Mouse (Mus musculus) layer of hippocampus, adult 18-20 months (tissue): ENCODE data around the gene Slc15a1. TPM values are rescaled to one million over a fixed set of nuclear protein-coding genes. Genes with fewer than 3 reads are reported as not detected.

Experiments used
- DNase-seq, 2 experiments: peaks; one replicate each; pipeline ENCODE4 v3.0.0; 2022; ENCODE audit warnings: low spot score in 2 of 2
- total RNA-seq, 2 experiments: library from RNA; stranded (reverse); gene quantifications; 2 replicates each; pipeline ENCODE4 v1.2.3; 2021

Slc15a1 gene
- total RNA-seq, 2 experiments from 2014 or later = not detected

- no peak for DNase-seq
These were observed 51.9 kb downstream of the Slc15a1 start for GRCm38 (mm10) chr14:121453130-121453529.

GRCm38 (mm10) chr14:121452227-121452626, 52.8 kb downstream of the Slc15a1 start:
- no peak for DNase-seq

GRCm38 (mm10) chr14:121451424-121452029, 53.5 kb downstream of the Slc15a1 start:
- no peak for DNase-seq

- peak; percentile 13 to 70 for DNase-seq
These were observed 54.3 kb downstream of the Slc15a1 start for GRCm38 (mm10) chr14:121450504-121451423.

- DNase-seq = peak in 1 of 2 experiments; percentile 8
These were observed 58.1 kb downstream of the Slc15a1 start for GRCm38 (mm10) chr14:121446951-121447350.

- peak in 1 of 2 experiments; percentile 29 for DNase-seq
These were observed 59.9 kb downstream of the Slc15a1 start for GRCm38 (mm10) chr14:121445194-121445593.

- DNase-seq = no peak
These were observed 64.2 kb downstream of the Slc15a1 start for GRCm38 (mm10) chr14:121440807-121441206.

- no peak for DNase-seq
These were observed 68.0 kb downstream of the Slc15a1 start for GRCm38 (mm10) chr14:121437026-121437425.

GRCm38 (mm10) chr14:121436455-121436854, 68.6 kb downstream of the Slc15a1 start:
- DNase-seq = no peak

- peak in 1 of 2 experiments; percentile 25 for DNase-seq
These were observed 69.3 kb downstream of the Slc15a1 start for GRCm38 (mm10) chr14:121435794-121436193.

GRCm38 (mm10) chr14:121431261-121431660, 73.8 kb downstream of the Slc15a1 start:
- no peak for DNase-seq

GRCm38 (mm10) chr14:121429854-121430535, 75.1 kb downstream of the Slc15a1 start:
- no peak for DNase-seq

- DNase-seq = no peak
These were observed 76.9 kb downstream of the Slc15a1 start for GRCm38 (mm10) chr14:121428148-121428547.

GRCm38 (mm10) chr14:121426743-121427142, 78.3 kb downstream of the Slc15a1 start:
- DNase-seq = no peak

- DNase-seq = no peak
These were observed 79.9 kb downstream of the Slc15a1 start for GRCm38 (mm10) chr14:121425004-121425793.

GRCm38 (mm10) chr14:121423341-121423751, 81.7 kb downstream of the Slc15a1 start:
- DNase-seq = no peak

- no peak for DNase-seq
These were observed 82.2 kb downstream of the Slc15a1 start for GRCm38 (mm10) chr14:121422664-121423340.

- DNase-seq = no peak
These were observed 83.1 kb downstream of the Slc15a1 start for GRCm38 (mm10) chr14:121422000-121422399.

GRCm38 (mm10) chr14:121417594-121417993, 87.5 kb downstream of the Slc15a1 start:
- DNase-seq = peak in 1 of 2 experiments; percentile 37

- no peak for DNase-seq
These were observed 88.3 kb downstream of the Slc15a1 start for GRCm38 (mm10) chr14:121416626-121417319.
